Mouse (Mus musculus) right cerebral cortex, postnatal 4 days (tissue): ENCODE data around the gene Chrdl2.
"Not testable (repeated sequence)": the region's sequence is repeated elsewhere in the genome, so short reads cannot be mapped to it uniquely, and the experiment has no call there.

Experiments used
- DNase-seq: peaks from one replicate; pipeline ENCODE4 v3.0.0-alpha.2; 2022

Chrdl2 gene

DNA sequence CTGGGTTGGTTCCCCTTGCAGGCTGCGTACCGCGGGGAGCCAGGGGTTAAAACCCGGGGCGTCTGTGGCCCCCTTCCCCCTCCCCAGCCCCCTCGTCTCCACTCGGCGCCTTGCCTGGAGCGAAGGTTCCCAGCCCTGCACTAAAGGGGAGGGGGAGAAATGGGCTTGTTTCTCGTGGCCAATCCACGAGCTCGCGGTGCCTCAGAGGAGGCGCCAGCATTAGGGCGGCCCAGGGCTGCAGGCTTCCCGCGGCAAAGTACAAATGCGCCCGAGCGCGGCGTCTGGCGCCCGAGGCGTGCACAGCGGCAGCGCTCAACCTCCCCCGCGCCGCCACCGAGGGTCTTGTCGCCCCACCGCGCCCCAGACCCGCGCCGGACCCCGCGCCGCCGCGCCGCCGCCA is at the start of gene Chrdl2:
Gene Chrdl2 (plus strand): TSS at position 383 of the 400 bp plus-strand sequence.
- peak; percentile 62 for DNase-seq

DNA sequence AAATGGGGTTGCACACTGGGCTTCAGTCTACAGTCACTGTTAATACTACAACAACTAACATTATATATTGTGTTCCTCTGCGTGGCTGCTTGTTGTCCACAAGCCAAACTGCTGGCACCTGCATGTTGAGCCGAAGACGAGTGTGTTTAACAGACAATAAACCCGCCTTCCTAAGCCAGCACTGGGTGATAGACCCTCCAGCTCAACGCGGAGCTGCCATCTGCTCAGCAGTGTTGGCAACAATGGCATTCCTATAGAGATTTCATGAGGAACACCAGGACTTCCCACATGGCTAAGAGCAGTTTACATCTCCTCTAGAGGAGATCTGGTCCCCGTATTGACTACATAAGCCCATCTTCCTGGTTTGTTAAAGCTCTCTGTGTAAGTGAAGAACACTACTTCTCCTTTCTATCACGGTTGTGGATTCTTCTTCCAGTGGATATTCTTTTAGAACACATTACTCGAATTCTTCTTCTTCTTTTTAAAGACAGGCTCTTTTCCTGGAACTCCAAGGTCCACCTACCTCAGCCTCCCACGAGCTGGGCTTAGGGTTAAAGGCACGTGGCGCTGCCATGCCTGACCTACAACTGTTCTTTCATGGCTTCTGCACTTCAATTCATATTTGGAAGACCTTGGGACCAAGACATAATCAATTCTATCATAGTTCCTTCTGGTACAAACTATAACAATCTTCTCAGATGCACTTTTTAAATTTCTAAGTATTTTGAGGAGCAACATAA is 48.6 kb upstream of the Chrdl2 start:
- no peak for DNase-seq

DNA sequence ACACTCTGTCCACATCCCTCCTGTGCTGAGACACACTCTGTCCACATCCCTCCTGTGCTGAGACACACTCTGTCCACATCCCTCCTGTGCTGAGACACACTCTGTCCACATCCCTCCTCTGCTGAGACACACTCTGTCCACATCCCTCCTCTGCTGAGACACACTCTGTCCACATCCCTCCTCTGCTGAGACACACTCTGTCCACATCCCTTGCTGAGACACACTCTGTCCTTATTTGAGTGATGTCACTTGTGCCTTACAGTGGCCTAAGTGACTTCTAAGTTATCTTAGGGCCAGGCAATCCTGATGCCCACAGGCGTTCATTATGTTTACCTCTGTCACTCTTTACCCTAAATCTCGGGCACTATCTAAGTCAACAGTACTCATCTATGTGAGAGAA is 45.4 kb upstream of the Chrdl2 start:
- not testable (repeated sequence) for DNase-seq

DNA sequence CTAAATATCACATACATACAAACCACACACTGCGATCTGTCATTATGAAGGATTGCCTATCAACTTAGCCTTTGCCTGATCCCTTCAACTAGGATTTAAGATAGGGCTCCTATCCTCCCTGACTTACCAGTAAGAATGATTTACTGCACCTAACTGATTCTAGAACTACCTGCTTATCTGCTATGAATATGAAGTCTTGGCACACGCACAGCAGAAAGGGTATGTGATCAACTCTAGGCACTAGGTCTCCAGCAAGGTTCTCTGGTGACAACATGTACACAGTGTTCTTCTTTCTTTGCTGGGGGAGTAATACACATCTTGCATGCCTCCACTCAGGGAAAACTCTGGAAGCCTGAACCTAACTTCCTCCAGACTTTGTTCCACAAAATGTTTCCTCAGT is 44.5 kb upstream of the Chrdl2 start:
- no peak for DNase-seq

DNA sequence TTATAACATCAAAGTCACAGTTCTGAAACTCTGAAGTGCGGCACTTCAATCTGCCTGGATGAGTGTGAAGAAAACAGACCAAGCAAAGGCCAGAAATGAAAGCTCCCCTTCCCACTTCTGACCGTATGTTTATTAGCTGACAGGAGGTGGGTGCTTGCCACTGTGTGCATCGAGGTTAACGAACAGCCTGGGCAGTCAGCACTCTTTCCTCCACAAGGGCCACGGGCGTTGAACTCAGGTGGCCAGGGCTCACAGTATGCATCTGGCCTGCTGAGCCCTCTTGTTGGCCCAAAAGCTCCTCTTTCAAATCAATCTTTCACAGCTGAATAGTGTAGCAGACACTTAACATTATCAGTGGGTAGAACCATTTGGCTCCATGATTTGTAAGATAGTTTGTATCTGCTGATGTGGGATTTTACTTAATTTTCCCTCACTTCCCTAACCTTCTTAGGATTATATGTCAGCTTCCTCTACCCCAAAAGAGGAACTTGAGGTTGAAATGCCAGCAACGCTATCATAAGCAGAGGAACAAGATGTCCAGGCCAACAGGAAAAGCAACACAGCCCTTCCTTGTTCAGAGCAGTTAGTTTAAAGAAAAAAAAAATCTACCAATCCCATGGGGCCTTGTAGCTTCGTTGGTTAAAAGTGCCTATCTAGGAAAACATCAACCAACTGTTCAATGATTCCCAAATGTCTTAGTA is 43.3 kb upstream of the Chrdl2 start:
- no peak for DNase-seq

DNA sequence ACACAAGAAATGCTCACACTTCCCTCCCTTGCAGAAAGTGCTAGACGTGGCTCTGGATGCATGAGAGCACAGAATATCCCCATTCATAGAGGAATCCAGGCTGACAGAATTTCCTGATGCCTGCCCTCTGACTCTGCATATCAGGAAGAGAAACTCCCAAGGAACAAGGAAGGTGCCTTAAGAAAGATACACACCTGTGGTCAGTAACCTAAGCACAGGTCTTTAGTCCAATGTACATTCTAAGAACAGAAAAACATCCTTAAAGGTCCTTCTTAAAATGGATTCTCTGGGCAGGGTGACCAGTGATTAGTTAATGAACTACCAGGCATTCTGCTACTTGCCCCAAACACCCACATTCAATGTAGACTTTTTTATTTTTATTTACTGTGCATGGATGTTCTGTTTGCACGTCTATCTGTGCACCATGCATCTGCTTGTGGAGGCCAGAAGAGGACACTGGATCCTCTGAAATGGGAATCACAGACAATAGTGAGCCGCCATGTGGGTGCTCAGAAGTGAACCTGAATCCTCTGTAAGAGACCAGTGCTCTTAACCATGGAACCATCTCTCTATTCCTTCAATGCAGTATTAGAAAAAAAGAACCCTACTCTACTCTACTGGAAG is 42.6 kb upstream of the Chrdl2 start:
- no peak for DNase-seq

DNA sequence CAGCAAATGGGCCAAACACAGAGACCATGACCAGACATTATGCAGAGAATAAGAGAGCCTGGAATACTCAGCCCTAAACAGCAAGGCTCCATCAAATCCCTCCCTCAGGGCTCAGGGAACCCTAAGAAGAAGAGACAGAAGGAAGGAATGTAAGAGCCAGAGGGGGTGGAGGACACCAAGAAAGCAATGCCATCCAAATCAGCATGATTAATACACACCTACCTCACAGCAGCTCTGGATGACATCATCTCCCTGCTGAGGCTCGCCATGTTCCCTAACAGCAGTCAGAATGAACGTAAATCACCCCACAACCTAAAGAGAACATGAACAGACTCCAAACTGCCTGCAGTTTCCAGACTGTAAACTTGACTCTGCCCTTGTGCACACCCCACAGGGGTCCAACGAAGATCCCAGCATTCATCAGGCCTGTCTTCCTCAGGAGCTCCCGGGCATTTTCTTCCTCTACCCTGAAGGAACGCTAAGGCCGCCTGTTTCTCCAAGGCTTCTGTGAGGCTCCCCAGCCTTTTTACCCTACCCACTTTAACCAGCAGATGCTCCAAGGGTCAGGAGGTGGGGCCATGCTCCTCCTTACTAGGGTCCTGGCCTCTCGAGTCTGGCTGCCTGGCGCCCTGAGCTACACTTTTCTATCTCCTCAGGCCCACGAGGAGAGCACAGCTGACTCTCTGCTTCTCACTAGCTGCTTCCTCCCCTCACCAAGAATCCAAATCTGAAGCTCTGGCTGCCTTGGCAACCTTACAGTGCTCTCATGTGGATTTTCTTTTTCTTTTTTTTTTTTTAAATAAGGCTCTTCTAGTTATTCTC is 40.7 kb upstream of the Chrdl2 start:
- peak; percentile 42 for DNase-seq

DNA sequence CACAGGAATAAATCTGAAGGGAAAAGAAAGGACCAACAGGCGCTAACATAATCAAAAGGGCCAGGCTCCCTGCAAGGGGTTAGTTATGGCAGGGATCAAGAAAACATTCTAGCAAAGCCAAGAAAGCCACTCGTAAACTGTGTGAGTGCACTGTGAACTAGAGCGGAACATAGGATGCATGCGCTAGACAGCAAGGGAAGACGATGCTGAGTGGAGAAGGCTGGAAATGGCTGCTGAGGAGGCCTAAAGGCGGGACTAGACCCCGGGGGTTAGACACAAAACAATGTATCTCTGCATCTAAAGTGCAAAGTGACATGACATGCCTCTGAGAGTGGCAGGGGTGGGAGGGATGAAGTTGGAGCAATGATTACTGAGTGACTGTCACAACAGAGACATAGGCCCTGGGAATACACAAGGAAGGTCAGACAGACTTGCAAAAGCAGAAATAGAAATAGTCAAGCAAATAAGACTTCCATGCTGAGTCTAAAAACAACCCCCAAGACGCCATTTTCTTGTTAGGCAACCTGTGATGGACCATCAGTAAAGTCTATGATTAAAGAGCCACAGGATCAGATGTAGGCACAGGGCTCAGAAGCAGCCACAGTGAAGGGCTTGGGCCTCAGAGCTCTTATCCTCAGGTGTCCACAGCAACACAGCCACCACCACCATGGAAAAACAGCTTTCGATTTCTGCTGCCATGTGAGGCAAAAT is 39.8 kb upstream of the Chrdl2 start:
- no peak for DNase-seq

DNA sequence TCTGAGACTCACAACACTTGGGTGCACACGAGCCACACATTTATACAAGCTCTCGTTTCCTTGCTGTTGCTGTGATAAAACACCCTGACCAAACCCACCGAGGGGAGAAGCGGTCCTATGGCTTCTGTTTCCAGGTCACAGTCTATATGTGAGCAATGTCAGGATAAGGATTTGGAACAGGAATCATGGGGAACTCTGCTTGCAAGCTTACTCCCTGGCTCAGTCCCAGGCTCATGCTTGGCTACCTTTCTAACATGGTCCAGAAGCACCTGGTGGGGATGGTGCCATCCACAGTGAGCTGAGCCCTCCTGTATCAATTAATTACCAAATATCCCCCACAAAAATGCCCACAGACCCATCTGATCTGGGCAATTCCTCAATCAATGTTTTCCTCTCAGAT is 36.8 kb upstream of the Chrdl2 start:
- DNase-seq, result no peak

DNA sequence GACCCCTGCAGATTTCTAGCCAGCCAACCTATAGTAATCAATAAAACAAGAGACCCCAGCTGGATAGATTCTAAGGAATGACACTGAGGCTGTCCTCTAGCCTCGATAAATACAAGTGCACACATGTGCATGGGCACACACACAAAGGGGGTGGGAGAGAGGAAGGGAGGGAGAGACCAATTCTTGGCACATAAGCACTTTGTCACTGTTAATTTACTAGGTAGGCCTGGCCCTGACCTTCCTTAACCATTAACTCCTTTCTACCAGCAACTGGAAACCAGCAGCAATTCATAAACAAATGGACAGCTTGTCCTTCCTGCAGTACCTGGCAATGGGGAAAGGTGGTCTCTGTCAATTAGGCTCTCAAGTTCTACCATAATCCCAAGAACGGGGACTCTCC is 34.0 kb upstream of the Chrdl2 start:
- no peak for DNase-seq

DNA sequence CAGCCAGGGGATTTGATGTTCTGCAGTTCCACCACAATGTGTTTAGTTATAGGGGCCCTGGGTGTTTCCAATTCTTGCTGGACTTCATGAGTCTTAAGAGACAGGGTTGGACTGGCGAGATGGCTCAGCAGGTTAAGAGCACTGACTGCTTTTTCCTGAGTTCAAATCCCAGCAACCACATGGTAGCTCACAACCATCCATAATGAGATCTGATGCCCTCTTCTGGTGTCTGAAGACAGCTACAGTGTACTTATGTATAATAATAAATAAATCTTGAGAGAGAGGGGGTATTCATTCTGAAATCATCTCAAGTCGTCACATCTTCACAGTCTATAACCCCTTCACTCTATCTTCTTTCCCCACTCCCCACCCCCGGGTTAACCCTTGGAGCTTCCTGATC is 33.1 kb upstream of the Chrdl2 start:
- not testable (repeated sequence) for DNase-seq

DNA sequence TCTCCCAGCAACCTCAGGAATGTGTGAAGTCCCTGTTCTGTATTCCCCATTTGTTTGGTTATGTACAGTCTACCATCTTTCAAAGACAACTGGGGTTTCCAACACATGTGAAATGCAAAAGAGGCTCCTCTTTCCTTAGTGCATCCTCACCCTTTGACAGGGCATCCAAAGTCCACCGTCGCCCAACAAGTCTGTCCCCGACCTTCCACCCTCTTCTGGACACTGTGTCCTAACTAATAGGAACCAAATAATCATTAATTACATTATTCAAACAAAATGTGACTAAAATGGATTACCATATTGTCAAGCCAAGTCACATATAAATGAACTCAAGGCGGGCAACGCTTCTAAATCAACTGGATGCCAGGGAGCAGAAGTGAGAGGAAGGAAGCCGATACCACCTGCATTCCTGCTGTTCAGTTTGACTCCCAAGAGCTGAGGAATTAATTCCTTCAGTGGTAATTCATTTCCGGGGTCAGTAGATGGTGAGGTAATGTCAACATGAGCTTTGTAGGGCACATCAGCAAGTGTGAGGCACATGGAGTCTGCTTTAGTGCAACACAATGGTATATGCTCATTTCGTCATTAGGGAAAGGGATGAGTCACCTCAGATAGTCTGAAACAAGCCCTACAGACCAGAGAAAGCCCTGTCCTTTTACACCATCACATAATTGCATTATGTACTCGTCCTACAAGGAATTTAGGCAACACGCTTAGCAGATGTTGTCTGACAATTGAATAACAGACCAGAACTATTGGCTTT is 31.6 kb upstream of the Chrdl2 start:
- no peak for DNase-seq

DNA sequence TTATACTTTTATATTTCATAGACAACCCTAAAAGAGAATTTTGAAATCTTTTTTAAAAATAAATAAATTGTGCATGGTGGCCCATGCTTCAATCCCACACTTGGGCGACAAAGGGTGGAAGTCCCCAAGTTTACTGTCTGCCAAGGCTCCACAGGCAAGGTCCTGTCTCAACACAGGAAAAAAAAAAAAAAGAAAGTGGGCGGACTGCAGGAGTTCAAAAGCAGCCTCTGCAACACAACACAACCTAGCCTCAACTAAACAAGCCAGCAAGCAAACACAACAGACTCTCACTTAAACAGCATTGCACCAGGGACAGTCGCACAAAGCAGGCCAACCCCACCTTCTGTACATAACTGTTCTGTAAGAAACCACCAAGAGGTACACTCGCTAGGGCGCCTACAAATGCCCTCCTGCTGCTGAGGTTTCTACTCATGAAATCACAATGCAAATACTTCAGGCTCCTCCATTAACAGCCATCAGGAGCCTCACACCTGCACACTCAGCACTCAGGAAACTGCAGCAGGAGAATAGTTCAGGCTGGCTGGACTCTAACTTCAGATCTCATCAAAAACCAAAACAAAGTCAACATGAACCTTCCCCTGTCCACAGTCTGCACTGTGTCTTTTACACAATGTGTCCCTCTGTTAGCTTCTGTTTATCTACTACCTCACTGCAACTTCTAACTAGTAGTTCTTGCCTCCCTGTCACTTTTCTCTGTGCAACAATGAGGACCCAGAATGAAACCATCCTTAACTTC is 30.0 kb upstream of the Chrdl2 start:
- no peak for DNase-seq

DNA sequence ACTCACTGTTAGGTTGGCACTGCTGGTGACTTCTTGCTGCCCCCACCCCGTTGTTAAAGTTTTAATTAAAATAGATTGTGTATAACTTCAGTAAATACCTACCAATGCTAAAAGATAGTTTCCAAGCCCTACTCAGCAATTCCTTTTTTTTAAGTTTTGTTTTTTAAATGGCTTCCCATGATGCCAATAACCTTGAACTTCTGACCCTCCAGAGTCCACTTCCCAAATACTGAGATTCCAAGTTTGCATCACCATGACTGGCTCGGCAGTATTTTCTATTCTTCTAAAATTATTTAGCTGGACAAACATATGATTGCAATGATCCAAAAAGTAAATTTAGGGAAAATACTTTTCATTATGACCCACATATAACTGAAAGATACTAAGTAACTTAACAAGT is 27.9 kb upstream of the Chrdl2 start:
- no peak for DNase-seq

DNA sequence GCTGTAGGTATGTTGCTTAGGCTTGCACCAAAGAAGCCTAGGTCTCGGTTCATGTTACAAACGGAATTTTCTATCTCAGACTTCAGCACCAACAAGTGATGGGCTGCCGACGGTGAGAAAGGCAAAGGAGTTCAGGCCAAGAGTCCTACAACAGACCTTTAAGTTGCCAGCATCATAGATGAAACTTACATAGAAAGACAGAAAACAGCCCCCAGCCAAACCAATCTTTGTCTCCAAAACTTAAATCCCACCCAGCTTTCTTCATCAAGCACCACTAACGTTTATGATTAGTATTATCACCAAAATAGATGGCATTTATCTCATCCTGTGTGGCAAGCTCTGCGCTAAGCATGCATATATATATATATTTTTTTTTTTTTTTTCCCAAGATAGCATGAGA is 26.9 kb upstream of the Chrdl2 start:
- DNase-seq, result no peak

DNA sequence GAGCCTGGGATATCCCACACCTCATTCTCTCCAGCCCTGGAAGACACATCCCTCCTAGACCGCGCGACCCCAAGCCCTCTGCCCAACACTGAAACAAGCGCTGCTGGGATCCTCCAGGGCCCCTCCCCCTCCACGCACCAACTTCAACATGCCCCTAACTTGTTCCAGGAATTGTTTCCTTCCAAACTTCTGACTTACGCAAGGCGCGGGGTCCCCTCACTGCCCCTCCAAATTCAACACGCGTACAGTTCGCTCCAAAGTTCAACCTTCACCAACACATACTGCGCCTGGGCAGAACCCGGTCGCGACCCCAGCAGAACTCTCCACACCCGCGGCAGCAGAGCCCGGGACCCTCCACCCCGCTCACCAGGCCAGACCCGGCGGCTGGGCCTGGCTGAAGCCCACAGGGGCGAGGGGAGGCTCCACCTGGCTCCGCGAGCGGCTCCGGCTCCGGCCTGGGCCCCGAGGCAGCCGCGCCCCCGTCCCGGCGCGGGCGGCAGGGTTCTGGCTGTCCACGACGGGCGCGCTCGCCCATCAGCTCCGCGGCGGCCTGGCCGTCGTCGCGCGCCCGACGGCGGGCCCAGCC is 26.3 kb upstream of the Chrdl2 start:
- peak; percentile 37 for DNase-seq

DNA sequence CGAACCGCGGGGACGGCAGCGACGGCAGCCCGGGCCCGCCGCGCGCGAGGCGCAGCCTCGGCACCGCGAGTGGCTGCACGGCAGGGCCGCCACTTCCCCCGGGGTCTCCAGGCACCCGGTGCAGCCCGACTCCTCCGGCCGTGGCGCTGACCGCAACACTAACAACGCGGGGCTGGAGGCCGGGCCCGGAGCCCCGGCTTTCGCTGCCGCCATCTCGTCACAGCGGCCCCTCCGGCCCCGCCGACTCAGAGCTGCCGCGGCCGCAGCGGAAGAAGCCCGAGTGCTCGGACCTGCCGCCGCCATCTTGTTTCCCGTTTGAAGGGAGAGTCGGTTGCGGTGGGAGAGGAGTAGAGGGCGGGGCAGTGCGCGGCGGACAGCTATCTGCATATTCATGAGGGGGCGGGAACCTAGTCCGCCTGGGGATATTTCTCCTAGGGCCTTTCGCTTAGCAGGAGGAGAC is 25.8 kb upstream of the Chrdl2 start, which contains the start of gene Rnf169:
Gene Rnf169 (minus strand): TSS at position 317 of the 460 bp plus-strand sequence.
- DNase-seq, result peak; percentile 84

DNA sequence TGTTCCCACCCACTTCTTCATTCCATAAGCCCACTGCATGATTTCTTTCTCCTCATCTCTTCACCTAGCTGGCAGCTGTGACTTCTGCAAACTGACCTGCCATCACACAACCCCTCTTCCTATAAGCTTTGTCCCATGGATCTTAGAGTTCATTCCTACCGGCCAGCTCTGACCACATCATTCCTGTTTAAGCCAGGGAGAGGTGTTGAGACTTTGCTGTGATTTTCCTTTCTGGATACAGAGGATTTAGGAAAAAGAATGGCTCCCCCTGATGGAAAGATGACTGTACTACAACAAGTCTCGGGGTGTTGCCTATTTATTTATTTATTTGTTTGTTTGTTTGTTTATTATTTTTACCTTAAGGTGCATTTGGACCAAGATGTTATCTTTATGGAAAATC is 24.7 kb upstream of the Chrdl2 start:
- DNase-seq, result no peak

DNA sequence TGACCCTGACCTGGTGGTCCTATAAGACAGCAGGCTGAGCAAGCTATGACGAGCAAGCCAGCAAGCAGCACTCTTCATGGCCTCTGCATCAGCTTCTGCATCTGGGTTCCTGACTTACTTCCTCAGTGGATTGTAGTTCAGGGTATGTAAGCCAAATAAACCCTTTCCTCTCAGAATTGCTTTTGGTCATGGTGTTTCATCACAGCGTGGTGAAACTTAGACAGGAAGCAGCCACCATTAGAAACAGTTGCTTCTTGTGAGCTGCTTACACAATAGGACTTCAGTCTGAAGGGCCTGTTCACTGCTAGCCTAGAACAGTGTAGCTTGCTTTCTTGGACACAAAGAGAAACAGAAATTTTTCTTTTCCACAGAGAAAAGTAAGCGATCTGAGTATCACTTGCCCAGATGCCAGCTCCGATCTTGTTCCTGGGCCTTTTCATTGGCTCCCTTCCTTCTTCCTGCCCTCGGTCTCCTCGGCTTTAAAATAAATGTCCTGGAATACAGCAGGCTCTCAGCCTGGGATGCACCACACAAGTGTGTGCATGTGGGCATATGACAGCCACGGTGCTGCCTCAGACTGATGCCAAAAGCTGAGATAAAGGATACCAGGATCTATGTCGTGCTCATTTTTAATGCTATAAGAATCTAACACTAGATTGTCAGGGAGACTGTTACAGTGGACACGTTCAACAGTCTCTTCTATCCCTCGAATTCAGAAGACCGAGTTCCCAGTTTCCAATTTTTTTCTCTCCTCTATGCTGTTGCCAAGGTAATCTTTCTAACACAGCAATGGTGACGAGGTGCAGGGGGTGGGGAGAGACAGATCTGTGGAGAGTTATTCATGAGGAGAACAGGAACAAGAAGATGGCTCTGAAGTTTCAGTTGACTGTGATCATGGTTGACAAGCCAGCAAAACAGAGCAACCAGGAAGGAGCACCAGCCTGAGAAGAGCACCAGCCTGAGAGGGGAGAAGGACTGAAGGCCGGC is 23.4 kb upstream of the Chrdl2 start:
- no peak for DNase-seq
